Mouse (Mus musculus) intestine, embryonic 16.5 days (tissue): Measurements from ENCODE around the gene Ankmy2. TPM values are rescaled to one million over a fixed set of nuclear protein-coding genes. Genes with fewer than 3 reads are reported as not detected.

Experiments used
- ATAC-seq: fragments of 200-750 bp; cut with Nextera tagmentation; 2 replicates; pipeline ENCODE4 v1.8.0; 2017; ENCODE audit warnings: moderate TSS enrichment, moderate library complexity
- H3K27ac ChIP-seq: fragments of 300-500 bp; sonication (generic); 2 replicates; pipeline ENCODE4 v1.5.1; 2014; ENCODE audit warnings: mild to moderate bottlenecking, low read length
- H3K27me3 ChIP-seq: fragments of 300-500 bp; sonication (generic); replicated peaks from 2 replicates; pipeline ENCODE4 v1.6.1; 2014; ENCODE audit warnings: low read length, control low read depth, mixed read lengths; ENCODE audit not compliant: control insufficient read depth, insufficient read depth
- H3K36me3 ChIP-seq: fragments of 300-500 bp; sonication (generic); 2 replicates; pipeline ENCODE4 v1.6.1; 2014; ENCODE audit warnings: low read length, control low read depth; ENCODE audit not compliant: control insufficient read depth, insufficient read depth
- H3K4me1 ChIP-seq: fragments of 300-500 bp; sonication (generic); 2 replicates; pipeline ENCODE4 v1.6.1; 2014; ENCODE audit warnings: low read length, control low read depth, mixed read lengths; ENCODE audit not compliant: control insufficient read depth, insufficient read depth
- H3K4me2 ChIP-seq: fragments of 300-500 bp; sonication (generic); 2 replicates; pipeline ENCODE4 v1.6.1; 2014; ENCODE audit warnings: low read depth, low read length, control low read depth
- H3K4me3 ChIP-seq: fragments of 300-500 bp; sonication (generic); 2 replicates; pipeline ENCODE4 v1.5.1; 2014; ENCODE audit warnings: mild to moderate bottlenecking, low read length
- H3K9ac ChIP-seq: fragments of 300-500 bp; sonication (generic); 2 replicates; pipeline ENCODE4 v1.6.1; 2014; ENCODE audit warnings: low read depth, low read length
- H3K9me3 ChIP-seq: fragments of 300-500 bp; sonication (generic); 2 replicates; pipeline ENCODE4 v1.6.1; 2016; ENCODE audit warnings: low read length, control low read depth; ENCODE audit not compliant: control insufficient read depth
- WGBS: fragments of 180-500 bp; shearing (Covaris S2); extraction: QIAGEN DNeasy Blood & Tissue Kit; methylation state at CpG from one replicate; pipeline ENCODE4 v1.1.7; 2014; 5-methylcytosine and 5-hydroxymethylcytosine counted together
- polyA plus RNA-seq: library from polyadenylated mRNA; unstranded; fragments of >200 nt; fragmentation: Nextera tagmentation; extraction: Ambion mirVana; gene quantifications from 2 replicates; pipeline ENCODE4 v1.2.1, GENCODE M21; 2015

Ankmy2 gene
- polyA plus RNA-seq, 1 experiment from 2014 or later, result 36.6 TPM

GRCm38 (mm10) chr12:36132254-36132653 lies 24.7 kb upstream of the Ankmy2 start:
- 95% methylated on average over 2 of the region's 2 CpGs for WGBS
- Histone ChIP-seq H3K36me3 (peaks cover 6% of the 10 kb centered on the region; the same call in 1 of the 2 replicates), H3K9me3 (no peaks in the 10 kb centered on the region), H3K27me3 (no peaks in the 10 kb centered on the region), H3K4me1 (no peaks in the 10 kb centered on the region; the same call in none of the 2 replicates), H3K9ac (no peak overlapping the region), H3K4me3 (no peak overlapping the region), H3K4me2 (no peak overlapping the region), H3K27ac (no peak overlapping the region)
- ATAC-seq, result no peak

DNA sequence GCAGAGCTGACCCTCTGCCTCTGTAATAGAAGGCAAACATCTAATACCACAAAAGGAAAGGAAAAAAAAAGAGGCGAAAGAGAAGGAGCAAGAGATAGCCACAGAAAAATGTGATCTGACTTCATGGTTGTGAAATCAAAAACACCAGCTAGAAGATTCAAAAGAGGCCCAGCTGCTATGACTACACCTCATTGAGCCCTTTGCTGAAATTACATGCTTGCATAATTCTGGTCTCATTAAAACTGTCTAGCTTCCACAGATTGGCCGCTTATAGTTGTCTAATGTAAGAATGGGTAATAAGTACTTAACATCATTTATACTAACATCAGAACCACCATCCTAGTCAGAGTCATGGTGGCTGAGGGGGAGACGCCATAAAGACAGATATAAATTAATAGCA lies 24.2 kb upstream of the Ankmy2 start:
- no peaks in the 10 kb centered on the region; the same call in none of the 2 replicates for H3K4me1 ChIP-seq
- no peak overlapping the region for H3K9ac ChIP-seq
- no peaks in the 10 kb centered on the region for H3K9me3 ChIP-seq
- no peak for ATAC-seq
- WGBS, result 92% methylated on average over 3 of the region's 3 CpGs
- H3K27me3 ChIP-seq, result no peaks in the 10 kb centered on the region
- no peak overlapping the region for H3K4me2 ChIP-seq
- H3K27ac ChIP-seq, result no peak overlapping the region
- H3K36me3 ChIP-seq, result peaks cover 6% of the 10 kb centered on the region; the same call in 1 of the 2 replicates
- no peak overlapping the region for H3K4me3 ChIP-seq

- peak; percentile 65 for ATAC-seq
- Histone ChIP-seq H3K9me3 (no peaks in the 10 kb centered on the region), H3K27me3 (no peaks in the 10 kb centered on the region), H3K9ac (no peak overlapping the region), H3K36me3 (peaks cover 6% of the 10 kb centered on the region; the same call in 1 of the 2 replicates), H3K4me2 (no peak overlapping the region), H3K4me1 (no peaks in the 10 kb centered on the region; the same call in none of the 2 replicates), H3K27ac (no peak overlapping the region), H3K4me3 (no peak overlapping the region)
- 81% methylated on average over 5 of the region's 5 CpGs for WGBS
These were observed 23.4 kb upstream of the Ankmy2 start for GRCm38 (mm10) chr12:36133547-36133946.

GRCm38 (mm10) chr12:36134111-36134510 lies 22.8 kb upstream of the Ankmy2 start:
- Histone ChIP-seq H3K27ac (no peak overlapping the region), H3K9ac (no peak overlapping the region), H3K27me3 (no peaks in the 10 kb centered on the region), H3K4me2 (no peak overlapping the region), H3K9me3 (no peaks in the 10 kb centered on the region), H3K36me3 (peaks cover 5% of the 10 kb centered on the region; the same call in 1 of the 2 replicates), H3K4me3 (no peak overlapping the region), H3K4me1 (no peaks in the 10 kb centered on the region; the same call in none of the 2 replicates)
- WGBS, result 90% methylated on average over 5 of the region's 5 CpGs
- ATAC-seq, result peak; percentile 71

DNA sequence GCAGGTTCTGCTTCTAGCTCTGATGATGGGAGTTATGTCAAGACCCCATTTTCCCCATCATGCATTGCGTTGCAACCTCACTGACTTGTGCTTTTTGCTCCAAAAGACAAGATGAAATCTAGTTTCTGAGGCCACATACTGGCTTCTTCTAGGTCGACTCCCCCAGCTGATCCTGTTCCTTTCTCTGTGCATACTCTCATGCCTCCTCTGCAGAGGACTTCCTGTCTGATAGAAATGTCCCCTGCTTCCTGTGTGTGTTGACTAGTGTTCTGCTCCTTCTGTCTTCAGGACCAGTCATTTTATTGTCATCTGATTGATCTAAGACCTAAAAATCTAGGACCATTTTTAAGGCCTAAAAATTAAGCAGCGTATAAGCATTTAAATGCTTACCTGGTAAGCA lies 21.5 kb upstream of the Ankmy2 start:
- Histone ChIP-seq H3K36me3 (no peaks in the 10 kb centered on the region), H3K4me2 (no peak overlapping the region), H3K4me3 (no peak overlapping the region), H3K4me1 (no peaks in the 10 kb centered on the region; the same call in none of the 2 replicates), H3K27ac (no peak overlapping the region), H3K27me3 (no peaks in the 10 kb centered on the region), H3K9me3 (no peaks in the 10 kb centered on the region), H3K9ac (no peak overlapping the region)
- ATAC-seq, result no peak
- WGBS, result 95% methylated on average over 3 of the region's 3 CpGs

DNA sequence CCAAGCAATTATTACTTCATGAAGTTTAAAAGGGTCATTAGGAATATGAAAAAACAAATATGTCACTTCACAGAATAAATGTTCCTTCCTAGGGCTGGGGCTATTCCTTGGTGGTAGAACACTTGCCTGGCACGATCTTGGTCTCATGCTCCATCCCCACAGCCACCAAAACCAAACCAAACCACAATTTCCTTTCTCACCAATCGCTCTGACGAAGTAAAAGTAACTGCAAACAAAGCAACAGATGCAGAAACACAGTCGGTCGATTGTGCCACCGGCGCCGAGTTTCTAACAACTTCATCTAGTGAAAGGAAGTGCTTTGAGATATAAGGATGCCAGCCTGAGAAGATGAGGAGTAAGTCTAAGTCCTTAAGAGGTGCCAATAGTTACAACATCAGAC lies 20.6 kb upstream of the Ankmy2 start:
- 91% methylated on average over 8 of the region's 8 CpGs for WGBS
- H3K36me3 ChIP-seq, result no peaks in the 10 kb centered on the region

DNA sequence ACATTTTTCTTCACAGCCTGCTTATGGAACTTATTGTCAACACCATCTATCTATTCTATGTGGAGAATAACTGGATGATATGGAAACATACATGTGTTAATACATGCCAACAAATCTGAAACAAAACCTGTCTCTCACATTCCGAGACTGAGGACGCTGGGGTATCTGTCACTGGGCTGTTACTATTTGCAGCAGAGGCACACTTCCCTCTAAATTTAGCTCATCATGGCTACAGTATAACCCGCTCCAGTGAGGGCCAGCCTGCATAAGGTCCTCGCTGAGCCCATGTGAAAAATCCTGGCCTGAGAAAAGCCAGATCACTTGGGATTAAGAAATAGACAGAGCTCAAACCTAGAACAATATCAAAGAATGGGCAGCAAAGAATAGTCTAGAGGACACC lies 19.7 kb upstream of the Ankmy2 start:
- Histone ChIP-seq H3K27ac (no peak overlapping the region), H3K36me3 (no peaks in the 10 kb centered on the region), H3K4me3 (no peak overlapping the region), H3K4me2 (no peak overlapping the region), H3K9me3 (no peaks in the 10 kb centered on the region), H3K4me1 (no peaks in the 10 kb centered on the region; the same call in none of the 2 replicates), H3K27me3 (no peaks in the 10 kb centered on the region), H3K9ac (no peak overlapping the region)
- 88% methylated on average over 4 of the region's 4 CpGs for WGBS
- no peak for ATAC-seq

More for the DNA sequence above, 20.6 kb upstream of the Ankmy2 start:
- ATAC-seq, result no peak
- H3K4me3 ChIP-seq, result no peak overlapping the region
- no peaks in the 10 kb centered on the region for H3K27me3 ChIP-seq
- no peaks in the 10 kb centered on the region; the same call in none of the 2 replicates for H3K4me1 ChIP-seq
- no peak overlapping the region for H3K27ac ChIP-seq
- no peak overlapping the region for H3K9ac ChIP-seq
- no peak overlapping the region for H3K4me2 ChIP-seq
- H3K9me3 ChIP-seq, result no peaks in the 10 kb centered on the region

DNA sequence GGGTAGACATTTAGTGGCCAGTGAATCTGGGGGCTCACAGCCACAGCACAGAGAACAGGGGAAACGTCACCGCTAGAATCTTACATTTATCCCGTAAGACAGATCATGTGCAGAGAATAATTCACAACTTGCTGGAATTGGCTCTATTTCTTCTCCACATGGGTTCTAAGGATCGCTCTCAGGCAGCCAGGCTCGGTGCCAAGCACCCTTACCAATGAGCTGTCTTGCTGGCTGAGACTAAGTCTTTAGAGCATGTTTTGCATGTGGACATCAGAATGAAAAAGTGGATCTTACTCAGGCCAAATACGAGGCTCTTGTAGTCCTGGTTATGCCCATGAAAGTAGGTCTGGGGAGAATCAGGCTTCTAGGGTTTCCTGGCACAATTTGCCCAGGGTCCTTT lies 16.5 kb upstream of the Ankmy2 start:
- Histone ChIP-seq H3K27ac (no peak overlapping the region), H3K9ac (no peak overlapping the region), H3K4me3 (no peak overlapping the region), H3K4me1 (no peaks in the 10 kb centered on the region), H3K9me3 (no peaks in the 10 kb centered on the region), H3K4me2 (no peak overlapping the region), H3K27me3 (no peaks in the 10 kb centered on the region), H3K36me3 (no peaks in the 10 kb centered on the region)
- WGBS, result 85% methylated on average over 6 of the region's 6 CpGs
- no peak for ATAC-seq

- H3K9me3 ChIP-seq, result no peaks in the 10 kb centered on the region
- H3K4me1 ChIP-seq, result peaks cover 3% of the 10 kb centered on the region; the same call in 1 of the 2 replicates
- no peaks in the 10 kb centered on the region for H3K27me3 ChIP-seq
- H3K27ac ChIP-seq, result no peak overlapping the region
- no peak overlapping the region for H3K4me2 ChIP-seq
- WGBS, result 93% methylated on average over 3 of the region's 3 CpGs
- no peak overlapping the region for H3K9ac ChIP-seq
- H3K36me3 ChIP-seq, result no peaks in the 10 kb centered on the region
- ATAC-seq, result no peak
- no peak overlapping the region for H3K4me3 ChIP-seq
These were observed 10.5 kb upstream of the Ankmy2 start for GRCm38 (mm10) chr12:36146230-36147011.
